Mouse (Mus musculus) kidney, postnatal 25 days (tissue): Measurements from ENCODE around the gene Smagp.
A peak's percentile ranks its signal among the peaks of the same experiment; 100 is the strongest.
"Not testable (repeated sequence)": the region's sequence is repeated elsewhere in the genome, so short reads cannot be mapped to it uniquely, and the experiment has no call there.

Experiments
- DNase-seq, 2 experiments: peaks; one replicate each; pipeline ENCODE4 v3.0.0; 2021; ENCODE audit warnings: mixed read lengths in 2 of 2

Gene Smagp

GRCm38 (mm10) chr15:100627287-100627686 is 9.5 kb downstream of the Smagp start:
- DNase-seq: no peak

- no peak for DNase-seq
These were observed 12.3 kb downstream of the Smagp start for GRCm38 (mm10) chr15:100624435-100624834.

DNA sequence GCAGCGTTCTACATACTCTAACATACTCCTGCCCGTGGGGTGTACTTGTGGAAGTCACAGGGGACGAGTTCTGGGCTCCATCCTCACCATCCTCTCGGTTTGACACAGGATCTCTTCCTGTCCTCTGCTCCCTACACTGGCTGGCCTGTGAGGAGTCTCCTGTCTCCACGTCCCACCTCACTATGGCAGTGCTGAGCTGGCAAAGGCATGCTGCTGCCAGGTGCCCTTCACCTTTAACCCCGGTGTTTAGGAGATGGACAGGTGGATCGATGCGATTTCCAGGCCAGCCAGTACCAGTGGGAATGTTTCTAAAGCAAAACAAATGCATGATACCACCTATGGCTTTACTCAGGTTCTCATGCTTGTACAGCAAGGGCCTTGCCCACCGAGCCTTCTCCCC is 13.0 kb downstream of the Smagp start:
- no peak for DNase-seq

- DNase-seq: no peak
These were observed 14.6 kb downstream of the Smagp start for GRCm38 (mm10) chr15:100622164-100622563.

GRCm38 (mm10) chr15:100621671-100622070 is 15.1 kb downstream of the Smagp start:
- DNase-seq: not testable (repeated sequence)

DNA sequence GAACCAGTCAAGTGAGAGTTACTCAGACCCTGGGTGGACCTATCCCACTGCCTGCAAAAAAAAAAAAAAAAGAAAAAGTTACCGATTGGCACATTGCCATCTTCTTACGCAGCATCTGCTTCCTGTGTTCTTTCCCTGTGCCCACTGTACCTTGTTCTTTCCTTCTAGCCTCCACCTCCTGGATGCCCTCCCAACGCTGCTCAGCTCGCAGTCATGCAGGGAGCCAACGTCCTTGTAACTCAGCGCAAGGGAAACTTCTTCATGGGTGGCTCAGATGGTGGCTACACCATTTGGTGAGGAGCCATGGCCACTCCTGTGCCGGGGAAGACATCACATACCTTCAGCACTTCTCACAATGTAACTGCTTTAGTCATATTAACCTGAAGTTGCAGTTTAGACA is 17.5 kb downstream of the Smagp start:
- peak in 1 of 2 experiments; percentile 56 for DNase-seq

GRCm38 (mm10) chr15:100616221-100616620 is 20.5 kb downstream of the Smagp start:
- peak in 1 of 2 experiments; percentile 38 for DNase-seq

- DNase-seq: peak; percentile 96 to 97
These were observed 20.9 kb downstream of the Smagp start for GRCm38 (mm10) chr15:100615825-100616220.

- peak; percentile 99 for DNase-seq
These were observed 21.5 kb downstream of the Smagp start, which contains the start of gene Dazap2 for GRCm38 (mm10) chr15:100614996-100615824. Gene Dazap2, plus strand, starts transcription at chr15:100615349.

DNA sequence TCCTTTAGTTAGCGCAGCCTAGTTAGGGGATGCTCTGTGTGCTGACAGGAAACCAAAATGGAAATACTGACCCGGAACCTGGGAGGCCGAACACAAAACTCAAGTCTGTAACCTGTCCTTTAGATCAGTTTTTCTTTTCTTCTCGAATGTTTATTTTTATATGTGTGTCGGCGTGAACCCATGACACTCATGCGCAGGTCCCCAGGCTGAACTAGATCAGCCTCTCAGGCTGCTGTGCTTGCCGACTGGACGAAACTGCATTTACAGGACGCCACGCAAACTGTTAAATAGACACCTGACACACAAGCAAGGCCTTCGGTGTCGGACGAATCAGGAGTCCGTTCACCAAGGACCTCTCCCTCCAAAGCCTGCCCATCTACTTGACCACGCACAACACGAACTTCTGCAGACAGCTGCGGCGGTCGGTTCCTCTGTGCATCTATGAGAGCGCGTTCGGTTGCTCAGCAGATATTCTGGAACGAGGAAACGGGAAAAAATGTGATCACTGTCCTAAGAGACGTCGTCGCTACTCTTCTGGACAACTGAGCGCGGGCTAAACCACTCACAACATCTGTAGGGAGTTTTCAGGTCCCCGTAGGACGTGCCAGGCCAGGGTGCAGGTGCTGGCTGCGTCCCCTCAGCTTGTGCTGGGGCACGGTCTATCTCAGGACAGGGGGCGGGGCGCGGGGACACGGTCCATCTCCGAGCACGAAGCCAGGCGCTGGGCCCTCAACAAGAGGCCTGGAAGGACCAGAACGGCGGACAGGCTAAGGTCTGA is 22.3 kb downstream of the Smagp start:
- peak in 1 of 2 experiments; percentile 28 for DNase-seq

DNA sequence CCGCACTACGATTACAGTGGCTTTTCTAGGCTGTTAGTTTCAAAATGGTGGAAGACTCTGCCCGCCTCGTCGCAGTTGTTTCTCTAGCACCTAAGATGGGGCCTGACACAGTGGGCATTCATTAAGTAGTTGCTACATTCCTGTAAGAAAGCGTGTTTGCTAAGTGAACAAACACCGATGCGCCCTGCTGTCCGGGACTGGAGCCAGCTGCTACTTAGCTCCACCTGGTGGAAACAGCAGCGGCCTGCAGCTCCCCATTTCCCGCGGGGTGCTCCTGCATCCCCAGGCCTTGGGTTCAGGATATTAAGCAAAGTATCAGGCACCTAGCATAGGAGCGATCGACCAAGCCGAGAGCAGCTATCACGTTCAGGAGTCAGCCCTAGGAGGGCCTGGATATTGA is 23.2 kb downstream of the Smagp start:
- DNase-seq: peak; percentile 79

DNA sequence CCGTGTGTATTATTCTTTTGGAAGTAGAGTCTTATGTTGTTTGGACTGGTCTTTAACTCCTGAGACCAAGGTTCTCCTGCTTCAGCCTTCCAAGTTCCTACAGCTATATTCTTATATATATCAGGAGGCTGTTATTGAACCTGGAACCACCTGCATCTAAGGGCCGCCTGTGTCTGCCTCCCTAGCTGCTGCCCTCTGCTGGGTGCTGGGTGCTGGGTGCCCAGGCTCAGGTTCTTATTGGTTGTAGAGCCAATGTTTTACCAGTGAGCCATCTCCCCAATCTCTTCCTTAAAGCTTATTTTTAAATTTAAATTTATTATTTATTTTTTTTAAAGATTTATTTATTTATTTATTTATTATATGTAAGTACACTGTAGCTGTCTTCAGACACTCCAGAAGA is 24.3 kb downstream of the Smagp start:
- DNase-seq: peak; percentile 56 to 65

DNA sequence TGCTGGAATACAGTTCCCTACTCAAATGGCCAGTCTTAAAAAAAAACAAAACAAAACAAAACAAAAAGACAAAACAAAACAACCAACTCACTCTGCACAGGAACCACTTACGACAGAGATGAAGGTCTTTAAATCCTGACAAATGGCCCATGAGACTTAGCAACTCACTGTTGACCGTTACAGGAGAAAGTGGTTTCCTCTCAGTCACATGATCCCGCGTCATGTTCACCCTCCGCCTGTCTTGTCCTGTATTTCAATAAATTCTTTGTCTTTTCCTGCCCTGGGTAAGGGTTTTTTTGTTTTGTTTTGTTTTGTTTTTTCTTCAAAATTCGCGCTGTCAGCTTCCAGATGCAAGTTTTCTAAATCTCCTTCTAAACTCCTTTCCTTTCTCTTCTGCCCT is 24.8 kb downstream of the Smagp start:
- no peak for DNase-seq

DNA sequence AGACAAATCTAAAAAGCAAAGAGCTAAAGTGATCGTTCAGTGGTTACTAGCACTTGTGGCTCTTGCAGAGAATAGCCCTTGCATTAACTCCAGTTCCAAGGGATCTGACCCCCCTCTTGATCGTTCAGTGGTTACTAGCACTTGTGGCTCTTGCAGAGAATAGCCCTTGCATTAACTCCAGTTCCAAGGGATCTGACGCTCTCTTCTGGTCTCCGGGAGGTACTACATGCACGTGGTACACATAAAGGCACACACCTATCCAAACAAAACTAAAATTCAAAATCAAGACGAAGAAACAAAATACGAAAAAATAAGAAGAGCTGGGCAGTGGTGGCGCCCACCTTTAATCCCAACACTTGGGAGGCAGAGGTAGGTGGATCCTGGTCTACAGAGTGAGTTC is 30.1 kb downstream of the Smagp start:
- DNase-seq: peak in 1 of 2 experiments; percentile 46

DNA sequence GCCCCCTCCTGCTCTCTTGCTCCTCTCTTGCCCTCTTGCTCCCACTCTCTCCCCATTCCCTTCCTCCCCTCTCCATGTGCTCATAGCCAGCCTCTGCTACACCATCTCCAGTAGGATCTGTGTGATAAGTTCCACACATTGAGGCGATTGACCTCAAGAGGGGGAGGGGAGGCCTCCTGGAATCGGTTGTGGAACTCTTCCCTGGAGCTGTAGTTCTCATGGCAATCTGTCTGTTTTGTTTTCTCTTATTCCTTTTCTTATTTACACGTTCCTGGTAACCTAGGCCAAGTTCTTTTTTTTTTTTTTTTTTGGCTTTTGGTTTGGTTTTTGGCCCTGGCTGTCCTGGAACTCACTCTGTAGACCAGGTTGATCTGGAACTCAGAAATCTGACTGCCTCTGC is 35.1 kb downstream of the Smagp start:
- peak in 1 of 2 experiments; percentile 27 for DNase-seq

- peak; percentile 20 to 53 for DNase-seq
These were observed 36.0 kb downstream of the Smagp start for GRCm38 (mm10) chr15:100600696-100601272.

DNA sequence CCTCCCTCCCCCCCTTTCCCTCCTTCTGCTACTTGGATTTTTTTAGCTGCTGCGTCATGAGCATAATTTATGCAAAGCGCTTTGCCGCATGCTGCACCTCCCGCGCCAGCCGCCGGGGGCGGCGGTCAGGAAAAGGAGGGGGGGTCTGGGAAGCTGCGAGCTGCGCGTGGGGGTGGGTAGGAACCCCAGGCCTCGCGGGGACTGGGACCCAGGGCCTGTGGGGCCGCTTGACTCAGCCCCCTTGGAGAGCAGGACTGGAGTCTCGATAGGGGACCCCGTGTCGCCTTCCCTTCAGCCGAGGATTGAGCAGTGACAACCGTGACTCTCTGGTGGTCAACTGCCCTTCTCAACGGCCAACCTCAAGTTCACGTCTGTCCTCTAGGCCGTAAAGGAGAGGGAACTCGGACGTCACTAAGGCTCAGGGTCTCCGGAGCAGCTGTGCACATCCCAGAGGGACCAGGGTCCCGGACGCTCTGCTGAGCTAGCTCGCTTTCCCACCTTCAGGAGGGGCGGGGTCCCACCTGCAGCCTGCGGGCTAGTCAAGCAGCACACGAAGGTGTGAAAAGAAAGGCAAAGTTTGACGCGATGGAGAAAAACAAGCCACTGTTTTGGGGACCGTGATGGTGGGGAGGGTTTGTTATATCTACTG is 36.6 kb downstream of the Smagp start:
- DNase-seq: peak; percentile 78 to 90

GRCm38 (mm10) chr15:100599276-100600046 is 37.3 kb downstream of the Smagp start, which contains the start of gene Pou6f1:
Gene Pou6f1, minus strand, starts transcription at chr15:100599984.
- peak; percentile 80 to 87 for DNase-seq

DNA sequence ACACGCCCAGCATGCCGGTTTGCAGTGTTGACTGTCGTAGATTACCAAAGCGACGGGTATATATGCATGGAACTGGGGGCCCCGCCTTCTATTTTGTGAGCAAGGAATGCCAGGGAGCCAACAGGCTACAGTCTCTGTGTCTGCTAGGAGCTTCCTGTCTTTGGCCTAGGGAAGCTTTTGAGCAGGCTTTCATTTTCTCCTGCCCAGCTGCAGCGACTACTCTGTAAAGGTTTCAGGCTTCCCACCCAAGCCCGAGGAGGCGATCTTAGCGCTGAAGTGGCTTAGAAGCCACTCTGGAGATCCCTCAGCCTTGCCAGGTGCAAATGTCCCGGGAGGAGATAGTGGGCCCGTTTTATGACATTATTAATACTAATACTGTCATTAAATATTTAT is 37.9 kb downstream of the Smagp start:
- peak; percentile 68 to 77 for DNase-seq

GRCm38 (mm10) chr15:100598287-100598882 is 38.4 kb downstream of the Smagp start:
- DNase-seq: peak; percentile 40 to 64

GRCm38 (mm10) chr15:100592817-100593216 is 43.9 kb downstream of the Smagp start:
- DNase-seq: peak; percentile 32 to 63

GRCm38 (mm10) chr15:100590436-100590835 is 46.3 kb downstream of the Smagp start:
- DNase-seq: no peak
